Mouse (Mus musculus) heart, postnatal 14 days (tissue): ENCODE measurements at regions not wholly inside any gene's neighbourhood (a gene's known extent, or its start where the extent isn't known, plus 50 kb on each side); places are given as distances from the start of the nearest gene placed in this dataset.

Experiments used
- DNase-seq, 2 experiments: peaks; one replicate each; pipeline ENCODE4 v3.0.0; 2021 to 2022
- intact Hi-C: fragments of 180-260 bp; cut with DNase I; formaldehyde crosslinking; loops from one replicate; pipeline ENCODE4 v1.15.1; 2025

GRCm38 (mm10) chr1:121034761-121035393 lies 297.5 kb downstream of the Insig2 start:
- no peak for DNase-seq
- intact Hi-C loops = no loop called here

DNA sequence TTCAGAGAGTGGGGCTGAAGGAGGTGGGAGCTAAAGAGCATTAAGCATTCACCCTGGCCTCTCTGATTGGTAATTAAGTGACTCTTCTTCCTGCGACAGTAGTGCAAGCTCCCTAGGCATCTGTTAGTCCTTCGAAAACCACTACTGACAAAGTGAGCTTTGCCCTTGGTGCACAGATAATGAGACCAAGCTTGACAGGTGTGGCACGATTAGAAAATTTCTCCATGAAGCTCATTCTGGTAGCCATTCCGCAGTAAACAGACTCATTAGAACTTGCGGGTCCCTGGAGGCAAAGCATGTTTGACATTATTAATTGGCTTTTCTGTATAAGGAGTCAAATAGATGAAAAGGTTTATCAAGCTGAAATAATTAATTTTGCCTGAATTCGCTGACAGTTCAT lies 285.8 kb downstream of the Insig2 start:
- intact Hi-C loops = no loop called here
- no peak for DNase-seq

DNA sequence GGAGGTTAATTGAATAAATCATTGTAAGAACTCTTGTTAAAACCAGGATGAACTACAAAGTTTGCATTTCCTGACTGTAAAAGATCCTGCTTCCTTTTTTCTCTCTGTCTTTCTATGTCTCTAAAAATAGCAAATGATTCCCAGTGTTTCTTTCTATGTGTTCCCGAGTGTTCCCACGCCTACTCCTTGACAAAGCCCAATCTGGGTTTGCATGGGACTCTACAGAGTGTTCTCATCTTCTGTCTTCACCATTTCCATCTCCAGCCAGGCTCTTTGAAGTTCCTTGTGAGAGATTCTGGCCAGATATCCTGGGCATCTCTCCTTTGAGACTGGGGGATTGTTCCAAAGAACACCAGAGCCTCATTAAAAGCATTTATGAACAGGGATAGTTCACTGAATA lies 285.0 kb downstream of the Insig2 start:
- intact Hi-C loops = no loop called here
- DNase-seq = no peak

- intact Hi-C loops = loop anchor here (5.0 to 10.0 kb wide), 3 partner anchors 125 to 457 kb away; no protein-coding TSS in a partner anchor
- DNase-seq = no peak
Measured at GRCm38 (mm10) chr1:121049684-121050083, 282.7 kb downstream of the Insig2 start.

DNA sequence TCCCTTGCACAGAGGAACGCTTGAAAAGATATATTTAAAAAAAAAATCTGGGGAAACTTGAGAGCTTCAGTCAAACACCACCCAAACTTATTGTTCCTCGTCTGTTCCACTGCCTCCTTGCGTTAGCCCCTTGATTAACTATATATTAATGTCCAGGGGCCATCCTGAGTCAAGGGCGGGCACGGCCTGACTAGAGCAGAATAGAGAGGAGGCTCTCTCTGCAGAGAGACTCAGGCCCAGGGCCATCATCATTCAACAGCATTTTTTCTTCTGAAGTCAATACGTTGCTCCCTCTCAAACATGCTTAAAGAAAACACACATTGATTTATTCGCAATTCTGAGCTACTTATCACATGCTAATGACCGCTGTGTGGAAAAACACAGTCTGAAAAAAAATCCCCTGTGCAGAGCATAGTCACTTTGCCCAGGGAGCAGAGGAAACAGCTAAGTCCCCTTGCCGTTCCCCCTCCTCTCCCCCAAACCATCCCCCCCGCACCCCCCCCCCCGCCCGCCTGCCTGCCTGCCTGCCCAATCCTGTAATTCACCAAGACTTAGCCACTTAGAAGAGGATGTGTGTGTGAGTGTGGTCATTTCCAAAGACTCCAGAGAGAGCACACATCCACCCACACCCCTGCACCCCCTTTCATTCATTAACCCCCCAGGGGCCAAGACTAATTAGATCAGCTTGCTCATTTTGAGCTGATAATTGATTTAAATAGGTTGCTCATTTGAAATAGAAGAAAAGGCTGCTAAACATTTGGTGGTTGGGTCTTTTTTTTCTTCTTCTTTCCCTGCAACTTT lies 281.5 kb downstream of the Insig2 start:
- intact Hi-C loops = loop anchor here (5.0 to 10.0 kb wide), 3 partner anchors 124 to 459 kb away; no protein-coding TSS in a partner anchor
- DNase-seq = no peak

- intact Hi-C loops = loop anchor here (5.0 to 10.0 kb wide), 3 partner anchors 123 to 459 kb away; no protein-coding TSS in a partner anchor
- no peak for DNase-seq
Measured at GRCm38 (mm10) chr1:121051496-121052119, 280.8 kb downstream of the Insig2 start.

DNA sequence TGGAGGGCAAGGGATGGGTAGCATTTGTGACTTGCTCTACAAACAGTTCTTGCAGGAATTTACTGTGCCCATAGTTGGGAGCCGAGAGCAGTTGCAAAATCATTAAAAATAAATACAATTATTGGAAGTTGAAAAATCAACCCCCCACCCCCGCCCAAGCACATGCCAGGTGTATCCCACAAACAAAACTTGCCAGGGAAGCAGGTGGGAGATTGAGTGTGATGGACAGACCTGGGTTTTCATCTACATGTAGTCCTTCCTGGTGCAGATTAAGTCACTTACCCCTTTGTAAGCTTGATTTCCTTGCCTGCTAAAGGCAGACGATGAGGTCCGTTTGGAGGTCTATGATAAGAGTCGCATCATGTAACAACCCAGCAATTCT lies 280.3 kb downstream of the Insig2 start:
- intact Hi-C loops = loop anchor here (5.0 to 10.0 kb wide), 3 partner anchors 123 to 460 kb away; no protein-coding TSS in a partner anchor

DNA sequence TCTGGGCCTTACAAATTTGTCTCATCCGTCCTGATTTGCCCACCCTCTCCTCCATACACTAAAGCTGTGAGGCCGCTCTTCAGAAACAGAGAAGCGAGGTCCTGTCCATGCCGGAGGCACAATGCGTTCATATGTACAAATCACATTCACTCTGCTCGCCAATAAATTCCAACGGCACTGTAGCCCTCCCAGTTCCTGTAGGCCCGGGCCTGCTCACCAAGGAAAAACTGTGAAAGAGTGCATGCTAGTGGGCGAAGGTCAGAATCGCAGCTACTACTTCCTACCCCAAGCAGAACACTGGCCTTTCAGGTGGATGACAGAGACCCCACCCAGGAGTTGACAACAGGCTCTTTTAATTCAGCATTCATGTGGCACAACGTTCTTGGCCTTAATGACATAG lies 278.7 kb downstream of the Insig2 start:
- intact Hi-C loops = loop anchor here (5.0 to 10.0 kb wide), 3 partner anchors 121 to 461 kb away; no protein-coding TSS in a partner anchor
- peak; percentile 27 to 35 for DNase-seq

More for the DNA sequence above, 280.3 kb downstream of the Insig2 start:
- no peak for DNase-seq

DNA sequence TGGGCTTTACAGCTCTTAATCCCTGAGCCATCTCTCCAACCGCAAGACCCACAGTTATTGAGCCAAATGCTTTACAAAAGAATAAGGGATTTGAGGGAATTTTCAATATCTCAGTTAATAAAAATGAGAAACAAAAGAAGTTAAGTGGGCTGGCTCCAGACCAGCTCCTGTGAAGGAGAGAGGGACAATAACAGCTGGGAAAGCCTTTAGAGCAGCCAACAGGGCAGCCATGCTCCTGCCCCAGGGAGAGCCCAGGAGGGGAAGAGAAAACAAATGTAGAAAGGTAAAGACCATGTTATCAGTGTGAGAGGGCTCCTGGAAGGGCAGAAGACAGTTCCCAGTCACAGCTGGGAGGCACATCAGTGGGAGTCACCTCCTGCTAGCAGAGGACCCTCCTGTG lies 257.8 kb downstream of the Insig2 start:
- intact Hi-C loops = no loop called here
- DNase-seq = no peak

GRCm38 (mm10) chr1:121082839-121083238 lies 249.6 kb downstream of the Insig2 start:
- intact Hi-C loops = no loop called here
- no peak for DNase-seq

DNA sequence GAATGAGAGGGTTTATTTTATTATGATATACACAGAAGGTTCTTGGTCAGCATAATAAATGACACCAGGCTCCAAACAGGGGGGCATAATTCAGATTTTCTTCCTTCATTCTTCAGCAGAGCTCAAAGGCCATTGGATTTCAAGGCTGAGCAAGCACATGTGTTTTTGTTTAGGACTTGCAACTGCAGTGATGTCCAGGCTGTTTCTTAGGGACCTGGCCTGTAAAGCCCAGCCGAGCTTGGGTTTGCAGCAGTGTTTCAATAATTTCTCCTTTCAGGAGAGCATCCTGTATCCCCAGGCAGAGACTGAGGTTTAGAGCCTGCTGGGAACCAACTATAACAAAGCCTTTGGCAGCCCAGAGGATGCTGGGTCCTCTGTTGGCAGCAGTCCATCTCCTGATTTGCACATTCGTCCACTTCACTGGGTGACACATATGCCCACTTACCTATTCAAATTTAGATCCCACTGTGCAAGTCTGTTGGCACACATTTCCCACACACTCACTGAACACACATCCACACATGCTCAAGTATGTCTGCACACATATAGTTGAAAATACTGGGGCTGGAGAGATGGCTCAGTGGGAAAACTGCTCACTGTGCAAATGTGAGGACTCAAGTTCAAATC lies 247.2 kb downstream of the Insig2 start:
- intact Hi-C loops = no loop called here
- no peak for DNase-seq

- no peak for DNase-seq
- intact Hi-C loops = no loop called here
Measured at GRCm38 (mm10) chr1:121087124-121087887, 245.1 kb downstream of the Insig2 start.

- DNase-seq = no peak
- intact Hi-C loops = no loop called here
Measured at GRCm38 (mm10) chr1:121090628-121091027, 241.8 kb downstream of the Insig2 start.

DNA sequence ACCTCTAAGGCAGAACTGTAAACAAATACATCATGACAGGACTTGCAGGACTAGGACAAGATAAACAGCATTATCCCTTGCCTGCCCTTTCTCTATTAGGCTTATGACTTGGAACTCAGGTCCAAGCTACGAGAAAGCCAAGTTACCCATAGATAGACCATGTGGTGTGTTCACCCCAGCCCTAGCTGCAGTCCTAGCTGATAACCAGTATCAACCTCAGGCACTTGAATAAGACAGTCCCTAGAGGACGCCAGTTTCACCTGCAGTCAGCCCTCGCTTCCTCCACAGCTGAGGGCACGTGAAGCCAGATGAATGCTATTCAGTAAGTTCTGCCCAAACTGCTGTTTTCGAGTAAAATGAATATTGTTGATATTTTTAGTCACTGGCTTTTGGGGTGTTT lies 239.5 kb downstream of the Insig2 start:
- DNase-seq = no peak
- intact Hi-C loops = no loop called here

DNA sequence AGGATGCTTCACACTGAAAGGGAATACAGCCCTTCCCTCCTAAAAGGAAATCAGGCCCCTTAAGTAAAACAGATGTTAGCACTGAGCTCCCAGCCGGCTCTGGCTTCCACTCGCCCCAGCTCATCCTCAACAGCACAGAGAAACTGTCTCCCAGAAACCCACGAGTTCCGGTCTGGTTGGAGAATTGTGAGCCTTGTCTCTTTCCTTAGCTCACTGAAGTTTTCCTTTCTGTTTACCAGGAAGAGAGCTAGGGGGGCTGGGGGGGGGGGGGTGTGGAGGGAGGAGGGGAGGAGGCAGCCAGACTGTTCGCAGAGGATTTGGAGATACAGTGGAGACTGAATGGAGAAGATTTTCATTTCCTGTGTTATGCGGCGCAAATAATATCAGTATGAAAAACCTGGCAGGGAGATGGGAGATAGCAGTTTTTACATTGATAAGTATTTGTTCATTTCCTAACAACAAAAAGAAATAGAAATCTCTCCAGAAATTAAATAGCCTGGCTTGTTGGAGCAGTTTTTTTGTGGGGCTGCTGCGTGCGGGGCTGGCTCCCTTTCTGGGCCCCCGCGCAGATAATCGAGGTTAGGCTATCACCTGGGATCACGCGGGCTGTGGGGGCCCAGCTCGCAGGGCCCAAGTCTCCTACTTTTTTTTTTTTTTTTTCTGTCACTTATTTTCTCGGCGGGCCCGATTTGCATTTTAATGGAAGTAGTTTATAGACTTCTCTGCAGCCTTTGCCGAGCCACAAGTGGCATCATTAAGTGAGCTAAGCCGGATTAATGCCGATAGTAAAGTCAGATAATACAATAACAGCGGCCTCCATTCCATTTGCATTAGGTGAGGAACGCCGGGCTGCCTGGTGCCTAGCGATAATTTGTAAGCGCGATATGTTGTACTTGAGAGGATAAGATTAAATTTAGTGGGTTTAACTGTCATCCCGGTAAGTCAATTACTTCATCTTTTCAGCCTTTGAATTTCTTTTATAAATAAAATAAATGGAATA lies 235.5 kb downstream of the Insig2 start:
- intact Hi-C loops = no loop called here
- peak; percentile 19 to 54 for DNase-seq

DNA sequence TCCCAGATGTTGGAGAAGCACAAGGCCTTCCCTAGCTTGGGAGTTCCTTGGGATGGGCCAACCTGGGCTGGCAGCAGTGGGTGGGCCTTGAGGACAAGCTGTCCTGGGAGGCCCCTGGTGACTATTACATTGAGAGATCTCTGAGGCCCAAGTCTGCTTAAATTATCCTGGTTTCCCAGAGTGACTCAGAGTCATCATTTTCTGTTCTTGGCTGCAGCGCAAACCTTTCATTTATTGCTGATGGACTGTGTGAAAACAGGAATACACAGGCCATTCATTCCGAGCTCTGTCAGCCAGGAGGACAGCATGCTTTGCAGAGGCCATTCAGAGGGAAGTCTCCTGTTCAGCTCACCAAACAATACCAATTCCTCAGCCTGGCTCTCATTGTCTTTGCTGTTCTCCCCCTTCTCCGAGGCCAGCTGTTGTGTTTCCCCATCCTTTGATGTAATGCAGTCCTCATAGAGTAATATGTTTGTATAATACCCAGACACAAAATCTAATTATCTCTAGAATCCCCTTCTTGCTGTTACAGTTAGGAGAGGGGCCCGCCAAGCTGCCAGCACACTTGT lies 220.5 kb downstream of the Insig2 start:
- DNase-seq = no peak

DNA sequence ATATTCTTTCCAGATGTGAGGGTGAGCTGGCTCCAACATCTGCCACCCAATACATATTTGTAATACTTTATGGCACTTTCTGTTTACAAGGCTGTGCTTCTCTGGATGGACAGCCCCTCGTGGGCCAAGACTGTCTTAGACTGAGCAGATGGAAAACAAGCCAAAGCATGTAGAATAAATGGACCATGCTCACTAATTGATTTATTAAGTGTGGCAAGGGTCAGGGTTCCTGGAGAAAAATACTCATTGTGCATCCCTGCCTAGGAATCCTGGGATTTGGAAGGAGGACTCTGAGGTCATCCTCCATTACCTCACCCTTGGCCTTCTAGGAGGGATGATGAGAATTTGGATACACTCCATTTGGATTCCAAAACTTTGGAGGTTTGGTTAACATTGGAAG lies 219.9 kb downstream of the Insig2 start:
- intact Hi-C loops = no loop called here

More for the DNA sequence above, 220.5 kb downstream of the Insig2 start:
- intact Hi-C loops = no loop called here

GRCm38 (mm10) chr1:121116626-121117025 lies 215.8 kb downstream of the Insig2 start:
- intact Hi-C loops = no loop called here
- DNase-seq = no peak

More for the DNA sequence above, 219.9 kb downstream of the Insig2 start:
- DNase-seq = peak in 1 of 2 experiments; percentile 5
